Mouse (Mus musculus) T-helper 17 cell (primary cell): ENCODE results near the gene Plvap.
"Not testable (repeated sequence)": the region's sequence is repeated elsewhere in the genome, so short reads cannot be mapped to it uniquely, and the experiment has no call there.

Source experiments
- in situ Hi-C, 2 experiments: fragments of 300-600 bp; cut with MboI, MseI; formaldehyde crosslinking; loops; 1 replicate in 1 of 2; 2 replicates in 1 of 2; pipeline ENCODE4 v1.15.1; 2025; ENCODE audit warnings: high pct_unique_total_duplicates in 2 of 2

Plvap gene

GRCm38 (mm10) chr8:71511644-71512043 is at the start of gene Plvap:
Gene Plvap, minus strand, starts transcription at chr8:71511752.
- in situ Hi-C loops = no loop called here

GRCm38 (mm10) chr8:71560765-71561164 is 49.2 kb upstream of the Plvap start:
- in situ Hi-C loops = loop anchor here (5.0 to 10.0 kb wide), 3 partner anchors 37 to 104 kb away; partner anchors contain the start of gene Fam129c (in 1 of the 2)

DNA sequence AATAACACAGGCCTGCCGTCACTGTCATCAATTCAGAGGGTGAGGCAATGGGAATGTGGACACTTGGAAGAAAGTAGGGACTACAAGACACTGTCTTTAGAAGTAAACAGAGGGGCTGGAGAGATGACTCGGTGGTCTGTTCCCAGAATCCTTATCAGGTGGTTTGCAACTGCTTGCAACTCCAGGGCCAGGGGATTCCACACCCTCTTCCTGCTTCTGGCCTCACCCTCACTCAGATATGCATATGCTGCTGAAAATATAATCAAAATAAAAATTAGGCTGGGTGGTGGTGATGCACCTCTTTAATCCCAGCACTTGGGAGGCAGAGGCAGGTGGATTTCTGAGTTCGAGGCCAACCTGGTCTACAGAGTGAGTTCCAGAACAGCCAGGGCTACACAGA is 48.5 kb upstream of the Plvap start:
- in situ Hi-C loops = loop anchor here (5.0 to 10.0 kb wide), 3 partner anchors 37 to 105 kb away; partner anchors contain the start of gene Fam129c (in 1 of the 2)

DNA sequence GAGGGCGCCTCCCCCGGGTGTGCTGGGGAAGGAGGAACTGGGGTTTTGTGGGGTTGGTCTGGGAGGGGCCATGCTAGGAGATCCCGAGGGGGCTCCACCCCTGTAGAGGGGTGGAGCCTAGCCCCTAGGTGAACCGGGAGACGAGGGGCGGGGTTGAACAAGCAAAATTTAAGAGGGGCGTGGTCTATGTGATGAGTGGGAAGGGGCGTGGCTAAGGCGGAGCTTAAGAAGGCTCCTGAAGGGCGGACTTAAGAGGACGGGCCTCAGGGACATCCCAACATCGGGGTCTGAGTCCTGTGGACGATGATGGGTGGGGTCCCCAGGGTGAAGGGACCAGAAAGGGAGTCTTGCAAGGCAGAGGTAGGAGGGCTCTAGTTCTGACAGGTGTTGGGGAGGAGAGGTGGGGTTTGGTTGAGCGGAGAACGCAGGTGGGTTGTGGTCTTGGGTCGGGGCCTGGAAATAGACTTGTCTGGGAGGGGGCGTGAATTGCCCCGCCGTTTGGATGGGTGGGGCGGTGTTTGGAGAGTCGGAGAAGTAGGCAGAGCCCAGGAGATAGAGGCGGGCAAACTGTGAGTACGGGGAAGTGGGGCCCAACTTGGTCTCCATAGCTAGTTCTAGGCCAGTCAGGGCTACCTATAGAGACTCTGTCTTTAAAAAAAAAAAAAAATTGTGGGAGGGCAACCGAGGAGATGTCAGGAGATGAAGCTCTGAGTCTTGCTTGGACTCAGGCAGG is 47.6 kb upstream of the Plvap start:
- in situ Hi-C loops = no loop called here

DNA sequence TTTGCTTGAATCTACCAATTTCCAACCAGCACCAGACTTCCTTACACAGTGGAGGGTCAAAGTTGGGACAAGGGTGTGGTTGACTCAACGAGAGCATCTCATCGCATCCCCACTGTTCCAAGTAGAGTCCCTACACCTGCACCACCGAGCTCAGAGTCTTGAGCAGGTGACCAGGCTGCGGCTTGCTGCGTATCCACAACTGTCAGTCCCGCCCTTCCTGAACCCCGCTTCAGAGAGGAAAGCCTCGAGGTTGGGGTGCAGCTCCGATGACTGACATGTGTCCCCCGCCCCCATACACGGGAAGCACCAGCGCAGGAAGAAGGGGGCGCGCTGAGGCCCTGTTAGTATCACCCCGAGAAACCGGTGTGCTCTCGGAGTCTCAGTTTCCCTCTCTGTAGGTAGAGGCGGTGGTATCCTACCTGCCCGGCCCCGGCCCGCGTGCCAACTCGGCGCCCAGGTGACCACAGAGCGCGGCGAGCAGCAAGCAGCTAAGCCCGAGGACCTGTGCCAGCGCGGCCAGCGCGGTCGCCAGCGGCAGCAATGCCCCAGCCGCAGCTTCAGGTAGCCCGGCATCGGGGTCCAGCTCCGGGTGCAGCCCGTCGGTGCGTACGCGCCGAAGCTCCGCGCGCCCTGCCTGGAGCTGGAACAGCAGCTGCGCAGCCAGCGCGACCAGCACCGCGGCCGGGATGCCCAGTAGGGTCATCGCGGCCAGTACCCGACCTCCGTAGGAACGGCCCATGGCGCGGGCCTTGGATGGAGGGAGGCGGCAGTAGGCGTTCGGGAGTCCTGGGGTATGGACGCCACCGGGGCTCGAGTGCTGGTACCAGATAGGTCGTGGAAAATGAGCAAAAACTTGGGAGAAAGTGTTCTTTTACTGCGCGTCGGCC is 46.8 kb upstream of the Plvap start, which contains the start of gene Tmem221:
Gene Tmem221 (minus strand): TSS at position 801 of the 887 bp plus-strand sequence.
- in situ Hi-C loops = no loop called here

- in situ Hi-C loops = no loop called here
Measured at GRCm38 (mm10) chr8:71554644-71555043, 43.1 kb upstream of the Plvap start.

DNA sequence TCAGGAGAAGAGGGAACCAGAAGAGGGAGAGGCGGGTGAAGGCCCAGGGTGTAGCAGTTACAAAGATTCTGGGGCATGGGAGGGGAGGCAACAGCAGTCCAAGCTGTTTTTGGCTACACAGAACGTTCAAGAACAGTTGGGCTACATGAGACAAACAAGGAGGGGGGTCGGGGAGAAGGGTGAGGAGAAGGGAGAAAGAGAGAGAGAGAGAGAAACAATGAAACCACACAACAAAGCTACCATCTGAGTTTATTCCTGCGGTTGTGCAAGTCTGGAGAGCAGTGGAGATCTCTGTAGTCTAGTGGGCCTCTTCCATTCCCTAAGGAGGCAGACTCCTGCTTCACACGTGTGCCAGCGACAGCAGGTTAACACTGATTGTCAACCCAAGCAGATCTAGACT is 42.4 kb upstream of the Plvap start:
- in situ Hi-C loops = no loop called here

DNA sequence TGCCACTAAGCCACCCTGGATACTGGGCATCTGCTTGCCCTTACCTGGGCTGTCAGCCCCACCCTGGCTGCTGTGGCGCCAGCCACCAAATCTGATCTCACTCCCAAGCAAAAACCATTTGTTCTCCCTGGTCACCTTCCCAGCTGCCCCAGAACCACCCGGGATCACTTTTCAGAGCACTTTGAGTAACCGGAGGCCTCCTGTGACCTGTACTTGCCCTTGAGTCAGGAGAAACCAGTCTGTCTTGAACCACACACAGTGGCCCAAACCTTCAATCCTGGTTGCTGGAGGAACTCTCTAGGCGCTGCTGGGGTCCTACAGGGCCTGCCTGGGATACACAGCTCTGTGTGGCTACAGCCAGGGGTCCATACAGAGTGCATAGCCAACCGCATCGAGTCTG is 41.2 kb upstream of the Plvap start:
- in situ Hi-C loops = no loop called here

DNA sequence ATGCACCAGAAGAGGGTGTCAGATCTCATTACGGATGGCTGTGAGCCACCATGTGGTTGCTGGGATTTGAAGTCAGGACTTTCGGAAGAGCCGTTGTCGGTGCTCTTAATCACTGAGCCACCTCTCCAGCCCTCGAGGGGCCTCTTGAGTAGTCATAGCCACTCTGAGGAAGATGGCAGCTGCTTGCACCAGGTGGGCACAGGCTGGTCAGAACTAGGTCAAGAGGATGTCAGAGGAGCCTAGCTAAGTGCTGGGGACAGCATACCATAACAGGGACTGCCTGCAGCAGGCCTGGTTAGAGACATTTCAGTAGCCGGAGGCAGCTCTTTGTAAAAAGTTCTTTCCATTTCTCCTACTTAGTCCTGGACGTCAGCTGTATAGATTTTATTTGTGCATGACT is 39.2 kb upstream of the Plvap start:
- in situ Hi-C loops = no loop called here

DNA sequence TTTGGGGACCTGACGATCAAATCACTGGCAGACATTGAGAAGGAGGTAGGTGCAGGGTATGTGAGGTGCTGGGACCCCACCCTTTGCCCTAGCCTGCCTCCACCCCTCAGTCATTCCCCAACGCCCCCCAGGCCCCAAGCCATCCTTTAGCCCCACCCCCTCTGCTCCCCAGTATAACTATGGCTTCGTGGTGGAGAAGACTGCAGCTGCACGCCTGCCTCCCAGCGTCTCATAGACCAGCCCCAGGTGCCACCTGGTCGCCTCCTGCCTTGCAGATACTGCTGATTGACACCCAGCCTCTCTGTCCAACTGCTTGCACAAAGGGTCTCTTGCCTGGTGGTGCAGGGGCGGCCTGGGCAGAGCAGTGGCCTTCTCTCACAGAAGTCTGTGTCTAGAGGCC is 36.0 kb upstream of the Plvap start:
- in situ Hi-C loops = no loop called here

GRCm38 (mm10) chr8:71545053-71545452 is 33.5 kb upstream of the Plvap start:
- in situ Hi-C loops = no loop called here

DNA sequence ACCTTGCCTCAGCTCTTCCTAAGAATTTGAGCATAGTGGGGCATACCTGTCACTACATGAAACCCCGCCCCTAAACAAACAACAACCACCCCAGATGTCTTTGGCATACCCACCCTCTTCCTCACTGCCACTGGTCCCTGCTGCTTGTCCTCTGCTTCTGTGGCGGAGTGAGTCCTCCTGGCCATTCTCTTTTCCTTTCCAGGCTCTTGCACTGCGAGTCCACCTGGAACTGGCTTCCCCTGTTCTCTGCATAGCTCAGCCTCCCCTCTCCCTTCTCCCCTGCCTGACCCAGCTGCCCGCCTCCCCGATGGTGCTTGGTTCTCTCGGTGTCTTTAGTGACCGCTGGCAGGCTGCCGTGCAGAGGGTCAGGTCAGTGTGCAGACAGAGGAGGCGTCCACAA is 32.2 kb upstream of the Plvap start:
- in situ Hi-C loops = no loop called here

GRCm38 (mm10) chr8:71542632-71543343 is 31.2 kb upstream of the Plvap start, which contains the start of gene Mvb12a:
Gene Mvb12a, plus strand, starts transcription at chr8:71542922.
- in situ Hi-C loops = no loop called here

- in situ Hi-C loops = no loop called here
Measured at GRCm38 (mm10) chr8:71537028-71537867, 25.7 kb upstream of the Plvap start, which contains the start of gene Bst2. Gene Bst2, minus strand, starts transcription at chr8:71537456.

- in situ Hi-C loops = no loop called here
Measured at GRCm38 (mm10) chr8:71535663-71536062, 24.1 kb upstream of the Plvap start.

- in situ Hi-C loops = no loop called here
Measured at GRCm38 (mm10) chr8:71534263-71534810, 22.8 kb upstream of the Plvap start.

- in situ Hi-C loops = not testable (repeated sequence)
Measured at GRCm38 (mm10) chr8:71530735-71531467, 19.3 kb upstream of the Plvap start.

- in situ Hi-C loops = loop anchor here in 1 of 2 experiments (10.0 kb wide), 1 partner anchor 84 kb away; no protein-coding TSS in a partner anchor
Measured at GRCm38 (mm10) chr8:71528362-71529073, 17.0 kb upstream of the Plvap start.
